Mouse (Mus musculus) olfactory bulb, adult 2 months (tissue): ENCODE results near the gene Wnt6. TPM values are rescaled to one million over a fixed set of nuclear protein-coding genes. Genes with fewer than 3 reads are reported as not detected.
A peak's percentile ranks its signal among the peaks of the same experiment; 100 is the strongest.
"Not testable (repeated sequence)": the region's sequence is repeated elsewhere in the genome, so short reads cannot be mapped to it uniquely, and the experiment has no call there.

Experiments
- H3K27ac ChIP-seq: fragments of 200-500 bp; 2 replicates; pipeline ENCODE4 v1.5.1; 2012; ENCODE audit warnings: low read depth, low read length; ENCODE audit not compliant: insufficient read depth
- H3K4me1 ChIP-seq: fragments of 200-500 bp; 2 replicates; pipeline ENCODE4 v1.6.1; 2012; ENCODE audit warnings: low read length; ENCODE audit not compliant: control insufficient read depth, insufficient read depth
- H3K4me3 ChIP-seq: fragments of 200-500 bp; 2 replicates; pipeline ENCODE4 v1.5.1; 2012; ENCODE audit warnings: mild to moderate bottlenecking, low read depth, low read length, moderate library complexity; ENCODE audit not compliant: insufficient read depth
- CTCF ChIP-seq: fragments of 200-500 bp; IDR thresholded peaks from 2 replicates; pipeline ENCODE4 v1.5.1; 2012; ENCODE audit warnings: low read depth, mild to moderate bottlenecking, low read length, moderate library complexity; ENCODE audit not compliant: insufficient read depth
- POLR2A ChIP-seq: fragments of 200-500 bp; IDR thresholded peaks from 2 replicates; pipeline ENCODE4 v1.6.1; 2012; ENCODE audit warnings: mild to moderate bottlenecking, low read depth, low read length, moderate library complexity; ENCODE audit not compliant: insufficient read depth
- WGBS: fragments of 180-500 bp; shearing (Covaris S2); methylation state at CpG from one replicate; pipeline ENCODE4 v1.1.7; 2018; 5-methylcytosine and 5-hydroxymethylcytosine counted together
- polyA plus RNA-seq: library from polyadenylated mRNA; stranded (reverse); fragments of >200 nt; gene quantifications from 2 replicates; pipeline ENCODE4 v1.2.4, GENCODE M21; 2012; ENCODE audit warnings: low replicate concordance; ENCODE audit not compliant: missing spikeins, insufficient read depth, insufficient read length

Wnt6 gene
- polyA plus RNA-seq, 1 experiment = not detected

DNA sequence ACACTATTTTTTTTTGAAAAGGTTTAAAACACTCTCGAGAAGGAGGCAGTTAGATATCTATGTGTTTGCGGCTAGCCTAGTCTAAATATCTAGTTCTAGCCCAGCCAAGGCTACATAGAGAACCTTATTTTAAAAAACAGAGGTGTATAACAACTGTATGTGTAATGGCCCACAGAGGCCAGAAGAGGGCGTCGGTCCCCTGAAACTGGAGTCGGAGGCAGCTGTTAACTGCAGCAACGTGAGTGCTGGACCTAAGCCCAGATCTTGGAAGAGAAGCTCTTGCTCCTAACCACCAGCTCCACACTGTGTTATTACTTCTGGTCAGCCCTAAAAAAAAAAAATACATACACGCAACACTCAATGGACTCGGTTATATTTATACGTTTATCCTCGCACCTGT is 37.3 kb downstream of the Wnt6 start:
- 59% methylated on average over 10 of the region's 10 CpGs for WGBS
- Histone ChIP-seq H3K4me1 (peaks cover 27% of the 10 kb centered on the region), H3K4me3 (no peak overlapping the region), H3K27ac (no peak overlapping the region)
- TF ChIP-seq POLR2A (no peak), CTCF (no peak)

DNA sequence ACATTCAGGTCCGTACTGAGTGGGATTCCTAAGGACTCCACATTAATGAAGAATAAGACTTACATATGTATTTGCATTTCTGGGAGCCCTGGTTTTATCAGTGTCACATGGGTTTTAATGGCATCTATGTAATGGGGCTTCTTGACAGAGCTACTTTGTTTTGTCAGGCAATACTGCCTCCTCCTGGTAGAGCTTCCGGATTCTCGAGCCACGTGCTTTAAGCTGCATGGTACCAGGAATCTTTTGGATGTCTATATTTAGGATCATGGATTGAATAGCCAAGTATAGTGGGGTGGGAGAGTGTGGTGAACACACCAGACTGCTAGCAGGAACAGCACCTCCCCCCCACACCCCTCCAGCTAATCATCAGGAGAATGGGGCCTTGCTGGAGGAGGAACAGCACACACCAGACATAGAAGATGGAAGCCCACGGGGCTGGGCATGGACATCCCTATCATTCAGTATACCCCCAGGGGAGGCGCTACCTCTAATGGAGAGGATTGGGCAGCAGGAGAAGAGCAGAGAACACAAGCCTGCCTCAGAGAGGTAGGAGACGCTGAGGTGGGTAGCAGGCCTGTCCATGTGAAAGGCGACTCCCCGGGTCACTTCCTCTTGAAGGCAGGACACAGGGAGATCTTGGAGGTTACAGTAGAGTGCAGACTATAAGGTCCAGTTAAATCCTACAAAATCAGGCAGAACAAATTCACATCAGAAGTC is 43.4 kb downstream of the Wnt6 start:
- 68% methylated on average over 9 of the region's 9 CpGs for WGBS
- TF ChIP-seq CTCF = no peak
- no peak for TF ChIP-seq POLR2A
- Histone ChIP-seq H3K4me1 (0 out of 2 replicates have a peak, but pooled peaks cover 2% of the 10 kb centered on the region), H3K27ac (no peak overlapping the region), H3K4me3 (no peak overlapping the region)

DNA sequence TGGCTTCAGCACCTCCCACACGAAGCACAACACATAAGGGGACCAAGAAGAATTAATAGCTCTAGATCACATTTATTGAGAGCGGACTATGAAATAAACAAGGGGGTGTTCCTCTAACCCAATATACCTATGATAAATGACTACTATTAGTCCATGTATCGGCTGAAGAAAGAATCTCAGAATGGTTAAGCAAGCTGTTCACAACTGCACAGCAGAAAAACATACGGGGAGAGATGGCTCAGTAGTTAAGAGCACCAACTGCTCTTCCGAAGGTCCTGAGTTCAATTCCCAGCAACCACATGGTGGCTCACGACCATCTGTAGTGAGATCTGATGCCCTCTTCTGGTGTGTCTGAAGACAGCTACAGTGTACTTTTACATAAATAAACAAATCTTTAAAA is 44.3 kb downstream of the Wnt6 start:
- not testable (repeated sequence) for H3K4me3 ChIP-seq, H3K27ac ChIP-seq, H3K4me1 ChIP-seq
- WGBS = 93% methylated on average over 6 of the region's 6 CpGs

DNA sequence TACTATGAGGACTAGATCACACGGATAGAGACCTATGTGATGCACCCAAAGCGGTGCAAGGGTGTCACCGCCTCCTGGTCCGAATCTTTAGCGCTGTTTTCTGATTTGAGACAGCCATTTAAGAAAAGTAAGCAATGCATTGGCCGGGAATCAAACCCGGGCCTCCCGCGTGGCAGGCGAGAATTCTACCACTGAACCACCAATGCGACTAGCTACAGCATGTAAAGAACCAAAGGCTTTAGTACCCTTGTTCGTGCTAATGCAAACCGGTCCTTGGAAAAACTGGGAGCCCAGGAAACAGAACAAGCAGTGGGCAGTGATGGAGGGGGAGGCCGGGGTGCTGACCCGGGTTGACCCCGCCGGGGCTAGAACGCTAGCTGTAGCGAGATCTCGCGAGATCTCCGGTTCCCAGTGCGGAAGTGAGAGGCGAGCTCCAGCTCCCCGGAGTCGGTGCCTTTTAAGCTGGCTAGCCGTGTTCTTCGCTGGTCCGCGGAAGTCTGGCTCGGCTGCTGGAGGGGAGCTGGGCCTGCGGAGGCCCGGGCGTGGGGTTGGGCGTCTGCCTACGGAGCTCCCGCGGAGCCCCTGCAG is 45.0 kb downstream of the Wnt6 start:
- TF ChIP-seq CTCF (no peak), POLR2A (peak; percentile 72)
- Histone ChIP-seq H3K27ac (peak overlapping the region; percentile 76), H3K4me1 (0 out of 2 replicates have a peak, but pooled peaks cover 2% of the 10 kb centered on the region), H3K4me3 (peak overlapping the region; percentile 62)
- WGBS = 2% methylated on average over 38 of the region's 38 CpGs

DNA sequence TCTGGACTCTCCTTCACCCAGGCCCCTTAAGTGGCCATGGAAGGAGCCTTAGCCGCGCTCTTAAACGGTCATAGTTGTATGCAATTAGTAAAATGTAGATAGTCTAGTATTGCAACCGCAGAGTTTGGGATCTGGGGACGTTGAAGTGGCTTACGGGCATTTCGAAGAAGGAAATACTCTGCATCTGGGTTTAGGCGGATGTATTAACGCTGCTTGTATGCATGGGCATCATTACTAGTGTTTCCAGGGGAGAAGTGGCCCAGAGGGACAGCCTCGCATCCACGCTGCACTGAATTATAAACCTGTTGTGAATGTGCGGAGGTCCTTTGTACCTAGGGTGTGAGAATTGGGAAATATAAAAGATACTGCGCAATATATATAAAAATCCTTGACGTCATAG is 45.5 kb downstream of the Wnt6 start:
- TF ChIP-seq CTCF = no peak
- TF ChIP-seq POLR2A = no peak

DNA sequence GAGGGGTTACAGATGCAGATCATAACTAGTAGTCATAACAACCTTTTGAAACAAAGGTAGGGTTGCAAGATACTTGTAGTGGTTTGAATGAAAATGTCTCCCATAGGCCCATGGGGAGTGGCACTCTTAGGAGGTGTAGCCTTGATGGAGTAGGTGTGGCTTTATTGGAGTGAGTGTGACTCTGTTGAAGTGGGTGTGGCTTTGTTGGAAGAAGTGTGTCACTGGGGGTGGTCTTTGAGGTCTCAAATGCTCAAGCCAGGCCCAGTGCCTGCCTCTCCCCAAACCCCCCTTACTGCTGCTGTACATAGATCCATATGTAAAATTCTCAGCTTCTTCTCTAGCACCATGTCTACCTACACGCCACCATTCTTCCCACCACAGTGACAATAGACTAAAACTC is 46.8 kb downstream of the Wnt6 start:
- H3K4me1 ChIP-seq = 0 out of 2 replicates have a peak, but pooled peaks cover 2% of the 10 kb centered on the region
- 100% methylated on average over 1 of the region's 1 CpGs for WGBS
- H3K27ac ChIP-seq = no peak overlapping the region
- H3K4me3 ChIP-seq = no peak overlapping the region
- no peak for TF ChIP-seq POLR2A

More for the DNA sequence above, 45.5 kb downstream of the Wnt6 start:
- Histone ChIP-seq H3K4me3 (peak overlapping the region; percentile 62), H3K4me1 (0 out of 2 replicates have a peak, but pooled peaks cover 2% of the 10 kb centered on the region), H3K27ac (peak overlapping the region; percentile 76)
- 9% methylated on average over 14 of the region's 14 CpGs for WGBS

DNA sequence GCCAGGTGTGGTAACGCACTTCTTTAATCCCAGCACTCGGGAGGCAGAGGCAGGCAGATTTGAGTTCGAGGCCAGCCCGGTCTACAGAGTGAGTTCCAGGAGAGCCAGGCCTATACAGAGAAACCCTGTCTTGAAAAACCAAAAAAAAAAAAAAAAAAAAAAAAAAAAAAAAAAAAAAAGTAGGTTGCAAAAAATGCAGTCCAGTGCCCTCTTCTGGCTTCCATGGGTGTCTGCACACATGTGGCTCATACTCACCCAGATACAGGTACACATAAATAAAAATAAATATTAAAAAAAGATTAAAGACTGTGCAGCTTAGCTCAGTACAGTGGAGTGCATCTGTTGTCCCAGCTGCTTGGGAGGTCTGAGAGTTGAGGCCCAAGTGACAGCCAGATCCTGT is 51.9 kb downstream of the Wnt6 start:
- not testable (repeated sequence) for H3K4me3 ChIP-seq, H3K4me1 ChIP-seq, H3K27ac ChIP-seq
- WGBS = 96% methylated on average over 4 of the region's 4 CpGs

DNA sequence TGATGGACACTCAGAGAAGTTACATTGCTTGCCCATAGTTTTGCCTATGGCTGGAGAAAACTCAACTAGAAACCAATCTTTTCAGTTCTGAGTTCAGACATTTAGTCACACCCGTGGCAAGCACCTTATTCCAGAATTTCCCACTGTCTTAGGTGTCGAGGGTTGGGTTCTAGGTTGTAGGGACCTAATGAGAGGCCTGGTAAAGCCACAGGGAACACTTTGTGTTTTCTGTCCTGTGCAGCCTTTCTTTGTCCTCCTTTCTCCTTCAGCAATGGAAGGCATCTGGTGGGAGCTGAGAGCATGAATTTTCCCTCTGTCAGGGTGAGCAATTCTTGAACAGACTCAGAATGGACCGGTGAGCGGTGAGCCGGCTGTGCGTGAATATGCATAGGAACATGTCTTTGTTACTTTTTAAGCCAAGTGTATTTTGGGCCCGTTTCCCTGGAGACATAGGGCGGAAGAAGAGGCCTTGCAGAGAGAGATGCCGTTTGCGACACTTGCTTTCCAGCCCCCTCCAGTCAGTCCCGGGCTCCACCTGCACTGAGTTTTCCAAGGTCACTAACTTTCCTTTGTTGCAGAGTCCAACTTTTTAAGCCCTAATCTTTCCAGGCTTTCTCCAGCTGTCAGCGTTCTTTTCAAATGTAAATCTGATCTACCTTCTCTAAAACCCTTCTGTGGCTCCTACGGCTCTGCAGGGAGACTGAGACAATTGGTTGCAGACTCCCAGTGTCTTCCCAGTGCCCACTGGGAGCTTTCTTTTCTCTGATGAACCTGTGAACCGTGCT is 53.0 kb downstream of the Wnt6 start:
- no peak overlapping the region for H3K4me3 ChIP-seq
- H3K4me1 ChIP-seq = peaks cover 6% of the 10 kb centered on the region
- H3K27ac ChIP-seq = peak overlapping the region; percentile 62
- 19% methylated on average over 14 of the region's 14 CpGs for WGBS
- TF ChIP-seq CTCF = no peak
- no peak for TF ChIP-seq POLR2A

DNA sequence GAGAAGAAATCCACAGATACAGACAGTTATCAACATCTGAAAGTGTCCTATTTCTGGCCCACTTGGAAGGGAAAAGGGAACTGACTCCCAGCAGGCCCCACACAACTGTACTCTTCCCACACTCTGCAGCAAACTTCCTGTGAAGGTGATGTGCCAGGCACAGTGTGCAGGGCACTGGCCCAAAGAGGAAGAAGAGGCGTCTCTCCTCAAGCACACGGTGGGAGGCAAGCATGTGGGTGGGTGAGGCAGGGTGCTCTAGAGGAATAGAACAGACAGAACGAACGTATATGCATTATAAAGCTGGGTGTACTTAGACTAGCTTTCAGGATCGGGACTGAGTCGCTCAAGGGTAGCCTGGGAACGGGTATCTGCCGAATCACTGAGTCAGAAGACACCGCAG is 58.4 kb downstream of the Wnt6 start:
- Histone ChIP-seq H3K4me3 (no peak overlapping the region), H3K27ac (no peak overlapping the region), H3K4me1 (peaks cover 4% of the 10 kb centered on the region)
- TF ChIP-seq CTCF (no peak), POLR2A (no peak)
- 58% methylated on average over 9 of the region's 9 CpGs for WGBS
